Mouse (Mus musculus) MEL (cell line): ENCODE measurements around the gene Bpifc. TPM values are rescaled to one million over a fixed set of nuclear protein-coding genes. Genes with fewer than 3 reads are reported as not detected.

Source experiments
- DNase-seq: peaks from one replicate; pipeline ENCODE4 v3.0.0; 2011; ENCODE audit warnings: low read depth, low spot score
- H3K27ac ChIP-seq: 2 replicates; pipeline ENCODE4 v1.5.1; 2012; ENCODE audit warnings: low read depth, mild to moderate bottlenecking, control low read depth, low read length, moderate library complexity; ENCODE audit not compliant: control insufficient read depth
- H3K27me3 ChIP-seq, 2 experiments: fragments of 150-350 bp in 1 of 2; sonication (generic) in 1 of 2; 2 replicates each; pipeline ENCODE4 v1.6.1; 2012; ENCODE audit warnings: low read length in 2 of 2, mild to moderate bottlenecking in 2 of 2, improper control_type of control experiment in 1 of 2, moderate library complexity in 1 of 2; ENCODE audit not compliant: insufficient read depth in 2 of 2, control insufficient read depth in 1 of 2
- H3K36me3 ChIP-seq, 2 experiments: 2 replicates each; pipeline ENCODE4 v1.6.1; 2012 to 2014; ENCODE audit warnings: low read length in 2 of 2, improper control_type of control experiment in 1 of 2, inconsistent platforms in 1 of 2, mild to moderate bottlenecking in 1 of 2; ENCODE audit not compliant: insufficient read depth in 2 of 2, control insufficient read depth in 1 of 2
- H3K4me1 ChIP-seq, 2 experiments: fragments of 150-350 bp in 1 of 2; sonication (generic) in 1 of 2; 2 replicates each; pipeline ENCODE4 v1.6.1; 2012; ENCODE audit warnings: low read length in 2 of 2, improper control_type of control experiment in 1 of 2, mild to moderate bottlenecking in 1 of 2; ENCODE audit not compliant: insufficient read depth in 2 of 2, control insufficient read depth in 1 of 2
- H3K4me3 ChIP-seq, 2 experiments: fragments of 150-350 bp in 1 of 2; sonication (generic) in 1 of 2; 2 replicates each; pipeline ENCODE4 v1.5.1; 2012; ENCODE audit warnings: low read depth in 2 of 2, low read length in 2 of 2, mild to moderate bottlenecking in 2 of 2, moderate library complexity in 2 of 2, control low read depth in 1 of 2, improper control_type of control experiment in 1 of 2; ENCODE audit not compliant: control insufficient read depth in 1 of 2, insufficient read depth in 1 of 2
- H3K79me2 ChIP-seq: 2 replicates; pipeline ENCODE4 v1.6.1; 2012; ENCODE audit warnings: mild to moderate bottlenecking, low read length, moderate library complexity; ENCODE audit not compliant: control insufficient read depth, poor library complexity, insufficient read depth
- H3K9ac ChIP-seq: 2 replicates; pipeline ENCODE4 v1.6.1; 2012; ENCODE audit warnings: low read depth, mild to moderate bottlenecking, control low read depth, low read length, moderate library complexity; ENCODE audit not compliant: control insufficient read depth, poor library complexity, severe bottlenecking
- H3K9me3 ChIP-seq: fragments of 150-350 bp; sonication (generic); replicated peaks from 2 replicates; pipeline ENCODE4 v1.6.1; 2012; ENCODE audit warnings: mild to moderate bottlenecking, low read length, improper control_type of control experiment, moderate library complexity; ENCODE audit not compliant: insufficient read depth
- BHLHE40 ChIP-seq: IDR thresholded peaks from 2 replicates; pipeline ENCODE4 v1.6.1; 2012; ENCODE audit warnings: low read depth, mild to moderate bottlenecking, inconsistent platforms, low read length, improper control_type of control experiment, borderline replicate concordance
- CHD2 ChIP-seq: IDR thresholded peaks from 2 replicates; pipeline ENCODE4 v1.6.1; 2011; ENCODE audit warnings: low read length, improper control_type of control experiment
- CTCF ChIP-seq, 3 experiments: IDR thresholded peaks in 2 of 3; conservative IDR thresholded peaks in 1 of 3; 2 replicates each; pipeline ENCODE4 v1.5.1; 2011 to 2012; ENCODE audit warnings: low read length in 3 of 3, low read depth in 2 of 3, mild to moderate bottlenecking in 2 of 3, improper control_type of control experiment in 1 of 3, inconsistent platforms in 1 of 3, mixed read lengths in 1 of 3, moderate library complexity in 1 of 3; ENCODE audit not compliant: control insufficient read depth in 1 of 3, insufficient read depth in 1 of 3, poor library complexity in 1 of 3, severe bottlenecking in 1 of 3
- E2F4 ChIP-seq: IDR thresholded peaks from 2 replicates; pipeline ENCODE4 v1.6.1; 2011; ENCODE audit warnings: low read depth, low read length, improper control_type of control experiment, borderline replicate concordance
- EP300 ChIP-seq, 2 experiments: IDR thresholded peaks; 2 replicates each; pipeline ENCODE4 v1.6.1; 2011; ENCODE audit warnings: improper control_type of control experiment in 2 of 2, low read length in 2 of 2, low read depth in 1 of 2, mild to moderate bottlenecking in 1 of 2
- ETS1 ChIP-seq: IDR thresholded peaks from 2 replicates; pipeline ENCODE4 v1.6.1; 2012; ENCODE audit warnings: low read depth, mild to moderate bottlenecking, inconsistent platforms, low read length, improper control_type of control experiment, moderate library complexity
- GATA1 ChIP-seq: IDR thresholded peaks from 2 replicates; pipeline ENCODE4 v1.6.1; 2011; ENCODE audit warnings: low read depth, low read length, improper control_type of control experiment
- HCFC1 ChIP-seq: IDR thresholded peaks from 2 replicates; pipeline ENCODE4 v1.6.1; 2012; ENCODE audit warnings: low read depth, mild to moderate bottlenecking, inconsistent platforms, low read length, improper control_type of control experiment, moderate library complexity
- KAT2A ChIP-seq: conservative IDR thresholded peaks from 2 replicates; pipeline ENCODE4 v1.6.1; 2012; ENCODE audit warnings: low read depth, low read length, improper control_type of control experiment, inconsistent platforms
- MAFK ChIP-seq: IDR thresholded peaks from 2 replicates; pipeline ENCODE4 v1.6.1; 2011; ENCODE audit warnings: low read depth, mild to moderate bottlenecking, low read length, improper control_type of control experiment, borderline replicate concordance
- MAZ ChIP-seq: IDR thresholded peaks from 2 replicates; pipeline ENCODE4 v1.6.1; 2012; ENCODE audit warnings: low read depth, mild to moderate bottlenecking, inconsistent platforms, low read length, improper control_type of control experiment
- MEF2A ChIP-seq: IDR thresholded peaks from 2 replicates; pipeline ENCODE4 v1.6.1; 2014; ENCODE audit warnings: low read depth, mild to moderate bottlenecking, inconsistent platforms, low read length, improper control_type of control experiment; ENCODE audit not compliant: poor library complexity, insufficient replicate concordance, severe bottlenecking; ENCODE audit errors: extremely low read depth
- MXI1 ChIP-seq: IDR thresholded peaks from 2 replicates; pipeline ENCODE4 v1.6.1; 2011; ENCODE audit warnings: mild to moderate bottlenecking, low read depth, low read length, improper control_type of control experiment
- MYB ChIP-seq: IDR thresholded peaks from 2 replicates; pipeline ENCODE4 v1.6.1; 2011; ENCODE audit warnings: mild to moderate bottlenecking, low read depth, low read length, improper control_type of control experiment
- POLR2A ChIP-seq, 2 experiments: IDR thresholded peaks; 2 replicates each; pipeline ENCODE4 v1.6.1; 2011 to 2012; ENCODE audit warnings: low read length in 2 of 2, mild to moderate bottlenecking in 2 of 2, control low read depth in 1 of 2, improper control_type of control experiment in 1 of 2, low read depth in 1 of 2, moderate library complexity in 1 of 2; ENCODE audit not compliant: control insufficient read depth in 1 of 2, insufficient read depth in 1 of 2, poor library complexity in 1 of 2
- POLR2AphosphoS2 ChIP-seq: IDR thresholded peaks from 2 replicates; pipeline ENCODE4 v1.6.1; 2011; ENCODE audit warnings: low read length, improper control_type of control experiment
- POLR2AphosphoS5 ChIP-seq: IDR thresholded peaks from 2 replicates; pipeline ENCODE4 v1.6.1; 2012; ENCODE audit warnings: low read depth, borderline replicate concordance, mild to moderate bottlenecking, inconsistent platforms, low read length, moderate library complexity, mixed read lengths
- RCOR1 ChIP-seq: IDR thresholded peaks from 2 replicates; pipeline ENCODE4 v1.6.1; 2012; ENCODE audit warnings: low read depth, mild to moderate bottlenecking, inconsistent platforms, low read length, improper control_type of control experiment
- SIN3A ChIP-seq: IDR thresholded peaks from 2 replicates; pipeline ENCODE4 v1.6.1; 2012; ENCODE audit warnings: low read length, improper control_type of control experiment, inconsistent platforms
- SMC3 ChIP-seq: IDR thresholded peaks from 2 replicates; pipeline ENCODE4 v1.6.1; 2011; ENCODE audit warnings: low read depth, low read length, improper control_type of control experiment
- UBTF ChIP-seq: IDR thresholded peaks from 2 replicates; pipeline ENCODE4 v1.6.1; 2012; ENCODE audit warnings: low read depth, mild to moderate bottlenecking, inconsistent platforms, low read length, improper control_type of control experiment, moderate library complexity, borderline replicate concordance; ENCODE audit not compliant: insufficient read depth
- USF2 ChIP-seq, 2 experiments: IDR thresholded peaks; 2 replicates each; pipeline ENCODE4 v1.6.1; 2011 to 2012; ENCODE audit warnings: improper control_type of control experiment in 2 of 2, low read length in 2 of 2, borderline replicate concordance in 1 of 2, inconsistent platforms in 1 of 2, low read depth in 1 of 2, mild to moderate bottlenecking in 1 of 2; ENCODE audit not compliant: insufficient read depth in 1 of 2
- ZC3H11A ChIP-seq: IDR thresholded peaks from 2 replicates; pipeline ENCODE4 v1.6.1; 2012; ENCODE audit warnings: low read depth, mild to moderate bottlenecking, inconsistent platforms, low read length, improper control_type of control experiment
- ZKSCAN1 ChIP-seq: IDR thresholded peaks from 2 replicates; pipeline ENCODE4 v1.6.1; 2012; ENCODE audit warnings: low read depth, mild to moderate bottlenecking, inconsistent platforms, low read length, improper control_type of control experiment, moderate library complexity
- ZMIZ1 ChIP-seq: IDR thresholded peaks from 2 replicates; pipeline ENCODE4 v1.6.1; 2012; ENCODE audit warnings: low read depth, mild to moderate bottlenecking, inconsistent platforms, low read length, improper control_type of control experiment, moderate library complexity
- ZNF384 ChIP-seq: IDR thresholded peaks from 2 replicates; pipeline ENCODE4 v1.6.1; 2012; ENCODE audit warnings: low read depth, mild to moderate bottlenecking, inconsistent platforms, low read length, improper control_type of control experiment
- polyA plus RNA-seq, 2 experiments: library from polyadenylated mRNA; stranded (reverse) in 1 of 2; unstranded in 1 of 2; fragments of >175 nt in 1 of 2; fragments of >200 nt in 1 of 2; gene quantifications; 2 replicates each; pipeline versions ENCODE4 v1.2.1 to v1.2.4; 2012; ENCODE audit warnings: low replicate concordance in 2 of 2, low read depth in 1 of 2; ENCODE audit not compliant: insufficient read length in 2 of 2, insufficient read depth in 1 of 2, missing spikeins in 1 of 2
- total RNA-seq: library from RNA; depleted of rRNA; stranded (reverse); fragments of 300-350 nt; gene quantifications from 2 replicates; pipeline ENCODE4 v1.2.3, GENCODE M21; 2012

Bpifc gene
- total and polyA plus RNA-seq, 3 experiments, result 0.03 TPM; not detected in 2

DNA sequence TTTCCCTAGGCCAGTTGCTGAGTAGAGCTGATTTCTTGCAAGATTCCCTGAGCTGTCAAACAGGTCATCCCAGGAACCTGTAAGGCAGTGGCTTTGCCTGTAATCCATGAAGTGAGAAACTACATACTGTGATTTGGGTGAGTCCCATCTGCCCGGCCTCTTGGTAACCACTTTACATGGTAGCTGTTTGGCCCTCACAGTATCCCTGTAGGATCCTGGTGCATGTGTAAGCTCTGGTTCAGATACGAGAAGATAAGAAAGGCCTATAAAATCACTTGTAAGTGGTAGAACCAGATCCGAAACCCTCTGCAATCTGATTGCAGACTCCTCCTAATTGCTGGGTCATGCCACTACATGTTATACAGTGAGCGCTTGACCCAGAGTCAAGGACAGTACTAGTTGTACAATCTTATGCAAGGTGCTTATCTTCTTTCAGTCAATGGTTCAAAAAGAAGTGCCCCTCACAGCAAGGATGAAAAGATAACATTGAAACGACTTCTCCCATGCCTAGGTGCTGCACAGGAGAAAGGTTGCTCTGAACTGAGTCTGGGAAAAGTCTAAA, 17.1 kb downstream of the Bpifc start:
- TF ChIP-seq ETS1 (no peak), EP300 (IDR thresholded peaks at IDR 0.05; ENCODE audit: low read depth in 1 of 2, low read length in 2 of 2) (no peak), CTCF (IDR thresholded peaks at IDR 0.05 in 2 of 3, conservative IDR thresholded peaks at IDR 0.05 in 1 of 3; ENCODE audit: control insufficient read depth in 1 of 3, insufficient read depth in 1 of 3, low read depth in 2 of 3, low read length in 3 of 3, poor library complexity in 1 of 3, severe bottlenecking in 1 of 3) (no peak), BHLHE40 (no peak), POLR2AphosphoS5 (no peak), GATA1 (no peak), MYB (no peak), HCFC1 (no peak), CHD2 (no peak), POLR2AphosphoS2 (no peak), ZKSCAN1 (no peak), MXI1 (no peak)
- Histone ChIP-seq H3K27me3 (no peaks in the 10 kb centered on the region; a peak in 1 of 4 replicates), H3K9ac (no peak overlapping the region)

DNA sequence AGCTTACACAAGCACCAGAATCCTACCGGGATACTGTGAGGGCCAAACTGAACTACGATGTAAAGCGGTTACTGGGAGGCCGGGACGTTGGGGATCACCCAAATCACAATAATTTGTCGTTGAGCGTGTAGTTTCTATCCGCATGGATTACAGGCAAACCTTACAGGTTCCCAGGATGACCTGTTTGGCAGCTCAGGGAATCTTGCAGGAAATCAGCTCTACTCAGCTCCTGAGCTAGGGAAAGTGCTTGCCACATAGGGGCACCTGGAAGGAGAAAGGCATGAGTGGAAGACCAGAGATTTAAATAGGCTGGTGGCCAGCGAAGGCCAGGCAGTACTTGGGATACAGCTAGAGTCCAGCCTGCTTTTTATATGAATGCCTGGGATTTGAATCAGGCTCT, 17.9 kb downstream of the Bpifc start:
- Histone ChIP-seq H3K27ac (no peak overlapping the region), H3K9ac (no peak overlapping the region), H3K4me1 (0 out of 4 replicates have a peak, but pooled peaks cover 0 to 2% of the 10 kb centered on the region in 2 experiments), H3K79me2 (no peaks in the 10 kb centered on the region), H3K27me3 (no peaks in the 10 kb centered on the region; a peak in 1 of 4 replicates)
- no peak for DNase-seq
- TF ChIP-seq KAT2A (no peak), ZC3H11A (no peak), CHD2 (no peak), MAZ (no peak), MEF2A (no peak), RCOR1 (no peak), ZMIZ1 (no peak), MXI1 (no peak), ZNF384 (no peak), SIN3A (no peak), USF2 (IDR thresholded peaks at IDR 0.05; ENCODE audit: borderline replicate concordance in 1 of 2, insufficient read depth in 1 of 2, low read depth in 1 of 2, low read length in 2 of 2) (no peak), SMC3 (no peak), EP300 (IDR thresholded peaks at IDR 0.05; ENCODE audit: low read depth in 1 of 2, low read length in 2 of 2) (no peak), GATA1 (no peak), POLR2A (IDR thresholded peaks at IDR 0.05; ENCODE audit: control insufficient read depth in 1 of 2, insufficient read depth in 1 of 2, low read depth in 1 of 2, low read length in 2 of 2, poor library complexity in 1 of 2) (no peak), UBTF (no peak), E2F4 (no peak), MAFK (no peak)
- TF ChIP-seq, all 39 proteins: peak for 0
- Histone ChIP-seq H3K36me3 (no peaks in the 10 kb centered on the region), H3K4me3 (no peak overlapping the region), H3K9me3 (no peaks in the 10 kb centered on the region)

More for the DNA sequence above, 17.1 kb downstream of the Bpifc start:
- no peak overlapping the region for H3K4me3 ChIP-seq
- no peak overlapping the region for H3K27ac ChIP-seq
- H3K4me1 ChIP-seq, result 0 out of 4 replicates have a peak, but pooled peaks cover 0 to 2% of the 10 kb centered on the region in 2 experiments
- no peaks in the 10 kb centered on the region for H3K9me3 ChIP-seq
- H3K36me3 ChIP-seq, result no peaks in the 10 kb centered on the region
- no peak for DNase-seq
- H3K79me2 ChIP-seq, result no peaks in the 10 kb centered on the region
